Mouse (Mus musculus): Measurements from ENCODE around the gene Faf1. TPM values are rescaled to one million over a fixed set of nuclear protein-coding genes. Genes with fewer than 3 reads are reported as not detected.

Faf1 gene
- 7.2 and 7.4 TPM in 2 replicates for polyA plus RNA-seq (2012; rRNA removed)

GRCm38 (mm10) chr4:109676218-109677215, at the start of gene Faf1:
Gene Faf1, plus strand, starts transcription at chr4:109676588.
- under 1% methylated on average over 101 of the region's 107 CpGs for WGBS
- peak; percentile 99 for DNase-seq
- Histone ChIP-seq H3K4me1 (ENCODE audit: control insufficient read depth, insufficient read depth, low read length) (peaks cover 4% of the 10 kb centered on the region; the same call in 1 of the 2 replicates), H3K4me3 (replicated peaks; ENCODE audit: extremely low read depth, low read depth, low read length) (peak within 1 kb of the TSS; percentile 97)
- TF ChIP-seq CTCF (IDR thresholded peaks at IDR 0.05; ENCODE audit: insufficient read depth, low read length) (no peak), POLR2A (IDR thresholded peaks at IDR 0.05; ENCODE audit: borderline replicate concordance, extremely low read depth, low read depth, low read length) (peak; percentile 80)

- 31% methylated on average over 2 of the region's 2 CpGs for WGBS
- no peak for DNase-seq
- no peak for TF ChIP-seq POLR2A (IDR thresholded peaks at IDR 0.05; ENCODE audit: borderline replicate concordance, extremely low read depth, low read depth, low read length)
- no peak for TF ChIP-seq CTCF (IDR thresholded peaks at IDR 0.05; ENCODE audit: insufficient read depth, low read length)
- no peak overlapping the region for H3K4me3 ChIP-seq (replicated peaks; ENCODE audit: extremely low read depth, low read depth, low read length)
- no peaks in the 10 kb centered on the region for H3K4me1 ChIP-seq (ENCODE audit: control insufficient read depth, insufficient read depth, low read length)
These were observed 46.2 kb upstream of the Faf1 start for GRCm38 (mm10) chr4:109630215-109630614.

DNA sequence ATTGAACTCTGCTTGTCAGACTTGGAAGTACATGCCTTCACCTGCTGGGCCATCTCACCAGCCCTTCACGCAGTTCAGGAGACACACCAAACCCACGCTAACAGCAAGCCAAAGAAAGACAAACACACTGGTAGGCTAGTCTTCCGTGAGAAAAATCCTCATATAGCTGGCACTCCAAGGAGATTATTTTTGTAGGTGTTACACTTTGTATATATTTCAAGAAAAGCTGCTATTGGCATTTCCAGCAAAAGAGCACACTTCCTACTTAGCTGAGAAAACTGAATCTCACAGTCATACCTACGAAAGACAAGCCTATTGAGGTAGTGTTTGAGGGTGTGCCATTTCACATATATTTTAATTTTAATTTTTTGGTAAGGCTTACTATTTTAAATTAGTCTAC, 45.4 kb upstream of the Faf1 start:
- no peak overlapping the region for H3K4me3 ChIP-seq (replicated peaks; ENCODE audit: extremely low read depth, low read depth, low read length)
- TF ChIP-seq CTCF (IDR thresholded peaks at IDR 0.05; ENCODE audit: insufficient read depth, low read length) (no peak), POLR2A (IDR thresholded peaks at IDR 0.05; ENCODE audit: borderline replicate concordance, extremely low read depth, low read depth, low read length) (no peak)
- DNase-seq, result no peak
- 75% methylated on average over 4 of the region's 4 CpGs for WGBS
- no peaks in the 10 kb centered on the region for H3K4me1 ChIP-seq (ENCODE audit: control insufficient read depth, insufficient read depth, low read length)

- WGBS, result 100% methylated on average over 2 of the region's 2 CpGs
- no peaks in the 10 kb centered on the region for H3K4me1 ChIP-seq (ENCODE audit: control insufficient read depth, insufficient read depth, low read length)
- no peak for DNase-seq
- 0 out of 2 replicates have a peak, but pooled peaks have one; percentile 19 for TF ChIP-seq CTCF (IDR thresholded peaks at IDR 0.05; ENCODE audit: insufficient read depth, low read length)
- no peak for TF ChIP-seq POLR2A (IDR thresholded peaks at IDR 0.05; ENCODE audit: borderline replicate concordance, extremely low read depth, low read depth, low read length)
- H3K4me3 ChIP-seq (replicated peaks; ENCODE audit: extremely low read depth, low read depth, low read length), result no peak overlapping the region
These were observed 41.4 kb upstream of the Faf1 start for GRCm38 (mm10) chr4:109634971-109635370.

DNA sequence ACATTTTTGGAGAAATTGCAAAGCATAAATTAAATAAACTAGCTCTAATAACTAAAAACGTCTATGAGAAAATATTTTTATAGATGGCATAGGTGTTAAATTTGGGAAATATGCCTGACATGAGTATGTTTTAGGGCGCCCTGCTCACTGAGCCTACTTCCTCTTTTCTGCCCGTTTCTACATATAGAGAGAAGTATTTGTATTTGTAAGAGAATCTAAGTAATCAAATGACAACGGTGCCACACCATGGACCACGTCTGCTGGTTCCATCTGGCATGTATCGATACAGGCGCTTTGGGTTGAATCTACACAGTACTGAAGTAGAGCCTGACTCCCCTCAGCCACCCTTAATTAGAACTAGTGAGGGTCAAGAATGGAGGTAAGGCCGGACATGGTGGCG, 37.0 kb upstream of the Faf1 start:
- no peak overlapping the region for H3K4me3 ChIP-seq (replicated peaks; ENCODE audit: extremely low read depth, low read depth, low read length)
- no peaks in the 10 kb centered on the region for H3K4me1 ChIP-seq (ENCODE audit: control insufficient read depth, insufficient read depth, low read length)
- 82% methylated on average over 9 of the region's 9 CpGs for WGBS
- TF ChIP-seq CTCF (IDR thresholded peaks at IDR 0.05; ENCODE audit: insufficient read depth, low read length), result no peak
- DNase-seq, result no peak

GRCm38 (mm10) chr4:109640141-109640540, 36.2 kb upstream of the Faf1 start:
- H3K4me1 ChIP-seq (ENCODE audit: control insufficient read depth, insufficient read depth, low read length), result no peaks in the 10 kb centered on the region
- TF ChIP-seq CTCF (IDR thresholded peaks at IDR 0.05; ENCODE audit: insufficient read depth, low read length) (no peak), POLR2A (IDR thresholded peaks at IDR 0.05; ENCODE audit: borderline replicate concordance, extremely low read depth, low read depth, low read length) (no peak)
- 74% methylated on average over 7 of the region's 7 CpGs for WGBS
- no peak overlapping the region for H3K4me3 ChIP-seq (replicated peaks; ENCODE audit: extremely low read depth, low read depth, low read length)
- DNase-seq, result no peak

DNA sequence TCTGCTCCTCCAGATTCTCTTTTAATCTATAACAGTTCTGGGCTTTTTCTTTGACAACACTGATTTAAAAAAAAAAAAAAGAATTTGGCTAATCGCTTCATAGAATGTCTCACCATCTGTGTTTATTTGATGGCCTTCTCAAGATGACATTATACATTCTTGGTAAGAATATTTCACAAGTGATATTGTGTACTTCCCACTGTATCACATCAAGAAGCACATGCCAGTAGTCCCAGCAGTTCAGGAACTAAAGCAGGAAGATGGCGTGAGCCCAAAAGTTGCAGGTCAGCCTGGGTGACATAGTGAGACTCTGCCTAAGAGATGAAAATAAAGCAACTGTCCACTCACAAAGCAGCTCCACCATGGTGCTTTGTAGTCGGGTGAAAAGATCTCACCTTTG, 34.9 kb upstream of the Faf1 start:
- Histone ChIP-seq H3K4me3 (replicated peaks; ENCODE audit: extremely low read depth, low read depth, low read length) (no peak overlapping the region), H3K4me1 (ENCODE audit: control insufficient read depth, insufficient read depth, low read length) (no peaks in the 10 kb centered on the region)
- TF ChIP-seq CTCF (IDR thresholded peaks at IDR 0.05; ENCODE audit: insufficient read depth, low read length) (no peak), POLR2A (IDR thresholded peaks at IDR 0.05; ENCODE audit: borderline replicate concordance, extremely low read depth, low read depth, low read length) (no peak)
- DNase-seq, result no peak
- 64% methylated on average over 3 of the region's 3 CpGs for WGBS

DNA sequence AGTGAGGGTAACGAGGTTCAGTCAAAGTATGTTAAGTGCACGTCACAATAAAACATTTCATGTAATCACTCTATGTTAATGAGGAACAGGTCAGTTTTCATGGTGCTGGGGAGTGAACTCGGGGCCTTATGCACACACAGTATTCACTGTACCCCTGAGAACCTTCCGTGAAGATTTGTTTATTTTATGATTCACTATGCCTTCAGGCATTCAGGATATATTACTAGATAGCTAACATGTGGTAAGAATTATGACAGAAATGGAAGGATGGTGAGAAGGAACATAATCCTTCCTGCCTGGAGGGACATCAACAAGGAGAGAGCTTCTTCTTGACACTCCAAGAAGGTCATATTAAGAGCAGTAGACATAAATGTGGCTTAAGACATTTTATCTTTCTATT, 29.1 kb upstream of the Faf1 start:
- TF ChIP-seq CTCF (IDR thresholded peaks at IDR 0.05; ENCODE audit: insufficient read depth, low read length) (no peak), POLR2A (IDR thresholded peaks at IDR 0.05; ENCODE audit: borderline replicate concordance, extremely low read depth, low read depth, low read length) (no peak)
- 62% methylated on average over 4 of the region's 4 CpGs for WGBS
- Histone ChIP-seq H3K4me1 (ENCODE audit: control insufficient read depth, insufficient read depth, low read length) (no peaks in the 10 kb centered on the region), H3K4me3 (replicated peaks; ENCODE audit: extremely low read depth, low read depth, low read length) (no peak overlapping the region)
- no peak for DNase-seq

GRCm38 (mm10) chr4:109649331-109649730, 27.1 kb upstream of the Faf1 start:
- WGBS, result 66% methylated on average over 5 of the region's 5 CpGs
- DNase-seq, result no peak
- H3K4me1 ChIP-seq (ENCODE audit: control insufficient read depth, insufficient read depth, low read length), result no peaks in the 10 kb centered on the region
- H3K4me3 ChIP-seq (replicated peaks; ENCODE audit: extremely low read depth, low read depth, low read length), result no peak overlapping the region
- no peak for TF ChIP-seq POLR2A (IDR thresholded peaks at IDR 0.05; ENCODE audit: borderline replicate concordance, extremely low read depth, low read depth, low read length)
- TF ChIP-seq CTCF (IDR thresholded peaks at IDR 0.05; ENCODE audit: insufficient read depth, low read length), result no peak

- DNase-seq, result no peak
- TF ChIP-seq POLR2A (IDR thresholded peaks at IDR 0.05; ENCODE audit: borderline replicate concordance, extremely low read depth, low read depth, low read length) (no peak), CTCF (IDR thresholded peaks at IDR 0.05; ENCODE audit: insufficient read depth, low read length) (no peak)
- Histone ChIP-seq H3K4me3 (replicated peaks; ENCODE audit: extremely low read depth, low read depth, low read length) (no peak overlapping the region), H3K4me1 (ENCODE audit: control insufficient read depth, insufficient read depth, low read length) (no peaks in the 10 kb centered on the region)
These were observed 23.1 kb upstream of the Faf1 start for GRCm38 (mm10) chr4:109653251-109653650.

Measured in lung, adult 2 months (tissue).